Mouse (Mus musculus) small intestine, adult 2 months (tissue): Measurements from ENCODE around the gene Fbxl13.

ENCODE experiments used
- CTCF ChIP-seq: fragments of 200-500 bp; IDR thresholded peaks from 2 replicates; pipeline ENCODE4 v1.5.1; 2012; ENCODE audit warnings: low read depth, mild to moderate bottlenecking, control low read depth, inconsistent platforms, low read length, moderate library complexity, mixed read lengths; ENCODE audit not compliant: insufficient replicate concordance, insufficient read length; ENCODE audit errors: extremely low read depth
- POLR2A ChIP-seq: fragments of 200-500 bp; IDR thresholded peaks from 2 replicates; pipeline ENCODE4 v1.6.1; 2012; ENCODE audit warnings: low read depth, mild to moderate bottlenecking, control low read depth, inconsistent platforms, low read length, moderate library complexity

DNA sequence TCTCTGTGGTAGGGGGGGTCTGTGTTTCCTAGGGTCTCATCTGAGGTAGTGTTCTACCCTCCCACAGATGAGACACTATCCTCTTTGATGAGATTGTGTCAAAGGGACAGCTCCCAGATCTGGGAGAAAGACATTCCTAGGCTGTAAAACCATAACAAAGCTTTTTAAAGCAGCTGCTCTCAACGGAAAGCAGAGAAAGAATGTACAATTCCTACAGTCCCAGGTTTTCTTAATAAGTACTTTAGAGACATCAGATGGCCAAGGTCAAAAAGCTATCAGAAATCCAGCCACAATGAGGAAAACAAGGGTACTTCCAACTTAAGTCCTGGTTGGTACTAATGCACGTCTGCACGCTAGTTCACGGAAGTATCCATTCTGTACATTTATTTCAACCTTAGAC, 103.2 kb downstream of the Fbxl13 start:
- no peak for TF ChIP-seq CTCF
- no peak for TF ChIP-seq POLR2A
